Mouse (Mus musculus) limb, embryonic 10.5 days (tissue): ENCODE results near the gene Ckap2l. TPM values are rescaled to one million over a fixed set of nuclear protein-coding genes. Genes with fewer than 3 reads are reported as not detected.

ENCODE experiments used
- DNase-seq: peaks from one replicate; pipeline ENCODE4 v3.0.0-alpha.2; 2017; ENCODE audit warnings: low spot score
- H3K27ac ChIP-seq: fragments of 300-500 bp; sonication (generic); 2 replicates; pipeline ENCODE4 v1.5.1; 2016; ENCODE audit warnings: mild to moderate bottlenecking
- H3K27me3 ChIP-seq: fragments of 300-500 bp; sonication (generic); 2 replicates; pipeline ENCODE4 v1.6.1; 2016; ENCODE audit warnings: low read depth, mild to moderate bottlenecking; ENCODE audit not compliant: poor library complexity, severe bottlenecking
- H3K36me3 ChIP-seq: fragments of 300-500 bp; sonication (generic); 2 replicates; pipeline ENCODE4 v1.6.1; 2016; ENCODE audit warnings: mild to moderate bottlenecking, moderate library complexity
- H3K4me1 ChIP-seq: fragments of 300-500 bp; sonication (generic); 2 replicates; pipeline ENCODE4 v1.6.1; 2016
- H3K4me3 ChIP-seq: fragments of 300-500 bp; sonication (generic); 2 replicates; pipeline ENCODE4 v1.5.1; 2016; ENCODE audit warnings: mild to moderate bottlenecking, moderate library complexity
- H3K9me3 ChIP-seq: fragments of 300-500 bp; sonication (generic); replicated peaks from 2 replicates; pipeline ENCODE4 v1.6.1; 2016; ENCODE audit warnings: mild to moderate bottlenecking
- WGBS: fragments of 180-500 bp; shearing (Covaris S2); methylation state at CpG from one replicate; pipeline ENCODE4 v1.1.7; 2016; 5-methylcytosine and 5-hydroxymethylcytosine counted together
- polyA plus RNA-seq: library from polyadenylated mRNA; unstranded; fragments of >200 nt; fragmentation: Nextera tagmentation; extraction: Ambion mirVana; gene quantifications from 2 replicates; pipeline ENCODE4 v1.2.1, GENCODE M21; 2016

Gene Ckap2l
- polyA plus RNA-seq, 1 experiment from 2014 or later, result 62.8 TPM

DNA sequence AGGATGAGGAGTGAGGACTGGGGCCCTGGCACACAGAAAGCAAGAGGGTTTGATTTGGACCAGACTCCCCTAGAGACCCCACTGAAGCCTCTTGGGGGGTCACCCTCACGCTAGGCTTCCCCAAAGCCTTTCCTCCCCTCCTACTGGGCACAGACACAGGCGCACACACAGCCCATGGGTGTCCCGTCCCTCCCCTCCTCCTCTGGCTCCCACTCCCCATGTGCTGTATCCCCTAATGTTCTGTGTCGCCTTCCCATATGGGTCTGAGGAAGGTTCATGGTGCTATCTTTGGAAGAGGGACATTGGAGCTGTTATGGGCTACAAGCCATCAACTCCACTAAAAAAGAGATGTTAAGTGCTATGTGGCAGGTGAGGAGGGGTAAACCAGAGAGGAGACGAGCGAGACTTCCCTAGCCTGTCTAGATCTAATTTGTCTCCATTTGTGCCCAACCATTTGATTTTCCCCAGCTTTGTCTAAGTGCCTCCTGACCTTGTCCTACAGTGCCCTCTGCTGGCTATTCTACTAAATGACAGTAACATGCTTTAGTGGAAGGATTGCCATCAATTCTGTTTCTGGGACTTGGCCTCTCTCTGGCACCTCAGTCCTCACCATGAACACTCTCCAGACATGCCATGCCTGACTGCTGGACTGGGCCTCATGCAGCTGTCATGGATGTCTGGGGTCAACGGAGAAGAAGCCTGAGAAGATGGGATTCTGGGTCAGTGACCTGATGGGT is 38.4 kb downstream of the Ckap2l start:
- no peaks in the 10 kb centered on the region for H3K36me3 ChIP-seq
- DNase-seq, result peak; percentile 66
- H3K4me1 ChIP-seq, result peaks cover 23% of the 10 kb centered on the region
- no peak overlapping the region for H3K4me3 ChIP-seq
- no peaks in the 10 kb centered on the region for H3K27me3 ChIP-seq
- no peaks in the 10 kb centered on the region for H3K9me3 ChIP-seq
- H3K27ac ChIP-seq, result peak overlapping the region; percentile 22; the same call in 1 of the 2 replicates
- WGBS, result 44% methylated on average over 7 of the region's 7 CpGs

GRCm38 (mm10) chr2:129258056-129258455 is 39.0 kb downstream of the Ckap2l start:
- Histone ChIP-seq H3K4me1 (peaks cover 29% of the 10 kb centered on the region), H3K9me3 (no peaks in the 10 kb centered on the region), H3K27me3 (no peaks in the 10 kb centered on the region), H3K27ac (no peak overlapping the region; the same call in 1 of the 2 replicates), H3K4me3 (no peak overlapping the region), H3K36me3 (no peaks in the 10 kb centered on the region)
- WGBS, result 93% methylated on average over 3 of the region's 3 CpGs
- DNase-seq, result no peak

GRCm38 (mm10) chr2:129256006-129256405 is 41.0 kb downstream of the Ckap2l start:
- WGBS, result 73% methylated on average over 4 of the region's 4 CpGs
- Histone ChIP-seq H3K27ac (no peak overlapping the region), H3K27me3 (no peaks in the 10 kb centered on the region), H3K4me1 (peaks cover 26% of the 10 kb centered on the region), H3K9me3 (no peaks in the 10 kb centered on the region), H3K4me3 (no peak overlapping the region), H3K36me3 (no peaks in the 10 kb centered on the region)
- no peak for DNase-seq

GRCm38 (mm10) chr2:129254076-129254475 is 42.9 kb downstream of the Ckap2l start:
- no peaks in the 10 kb centered on the region for H3K36me3 ChIP-seq
- DNase-seq, result no peak
- WGBS, result 51% methylated on average over 2 of the region's 2 CpGs
- H3K27ac ChIP-seq, result no peak overlapping the region
- peaks cover 26% of the 10 kb centered on the region for H3K4me1 ChIP-seq
- H3K9me3 ChIP-seq, result no peaks in the 10 kb centered on the region
- no peak overlapping the region for H3K4me3 ChIP-seq
- no peaks in the 10 kb centered on the region for H3K27me3 ChIP-seq

DNA sequence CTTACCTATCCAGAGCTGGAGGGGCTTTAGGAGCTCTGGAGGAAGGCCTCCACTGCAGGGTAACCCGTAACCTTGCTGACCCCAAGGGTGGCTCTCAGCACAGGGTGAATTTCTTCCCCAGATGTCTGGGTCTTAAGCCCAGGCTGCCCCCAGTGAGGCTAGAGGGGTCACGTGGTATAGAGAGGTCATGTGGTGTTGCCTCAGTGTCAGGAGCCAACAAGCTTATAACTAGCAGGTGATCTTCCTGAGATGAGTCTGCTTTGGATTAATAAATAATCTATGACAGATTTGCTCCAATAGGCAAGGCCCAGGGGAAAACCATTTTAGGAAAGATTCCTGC is 43.4 kb downstream of the Ckap2l start:
- 58% methylated on average over 2 of the region's 2 CpGs for WGBS
- peaks cover 25% of the 10 kb centered on the region for H3K4me1 ChIP-seq
- H3K27ac ChIP-seq, result no peak overlapping the region
- DNase-seq, result no peak
- H3K9me3 ChIP-seq, result no peaks in the 10 kb centered on the region
- no peak overlapping the region for H3K4me3 ChIP-seq
- no peaks in the 10 kb centered on the region for H3K27me3 ChIP-seq
- H3K36me3 ChIP-seq, result no peaks in the 10 kb centered on the region

- DNase-seq, result no peak
- no peak overlapping the region for H3K27ac ChIP-seq
- 89% methylated on average over 19 of the region's 19 CpGs for whole genome bisulfite sequencing
Measured at GRCm38 (mm10) chr2:129252836-129253630, 44.0 kb downstream of the Ckap2l start.

GRCm38 (mm10) chr2:129249321-129249720 is 47.7 kb downstream of the Ckap2l start:
- DNase-seq, result no peak
- Histone ChIP-seq H3K27ac (no peak overlapping the region), H3K27me3 (no peaks in the 10 kb centered on the region), H3K9me3 (no peaks in the 10 kb centered on the region), H3K4me1 (peaks cover 14% of the 10 kb centered on the region), H3K36me3 (no peaks in the 10 kb centered on the region), H3K4me3 (no peak overlapping the region)
- 54% methylated on average over 1 of the region's 1 CpGs for WGBS

More at GRCm38 (mm10) chr2:129252836-129253630, 44.0 kb downstream of the Ckap2l start:
- no peaks in the 10 kb centered on the region for H3K9me3 ChIP-seq
- H3K27me3 ChIP-seq, result no peaks in the 10 kb centered on the region
- no peak overlapping the region for H3K4me3 ChIP-seq
- no peaks in the 10 kb centered on the region for H3K36me3 ChIP-seq
- H3K4me1 ChIP-seq, result peaks cover 23% of the 10 kb centered on the region

GRCm38 (mm10) chr2:129247707-129248121 is 49.3 kb downstream of the Ckap2l start:
- 93% methylated on average over 7 of the region's 7 CpGs for WGBS
- Histone ChIP-seq H3K4me1 (peaks cover 14% of the 10 kb centered on the region), H3K9me3 (no peaks in the 10 kb centered on the region), H3K27ac (no peak overlapping the region), H3K27me3 (no peaks in the 10 kb centered on the region), H3K4me3 (no peak overlapping the region), H3K36me3 (no peaks in the 10 kb centered on the region)
- no peak for DNase-seq

- H3K4me3 ChIP-seq, result no peak overlapping the region
- peaks cover 19% of the 10 kb centered on the region for H3K4me1 ChIP-seq
- H3K27me3 ChIP-seq, result no peaks in the 10 kb centered on the region
- H3K27ac ChIP-seq, result no peak overlapping the region
- H3K36me3 ChIP-seq, result no peaks in the 10 kb centered on the region
- DNase-seq, result no peak
- H3K9me3 ChIP-seq, result no peaks in the 10 kb centered on the region
- WGBS, result 90% methylated on average over 12 of the region's 12 CpGs
Measured at GRCm38 (mm10) chr2:129246924-129247323, 50.1 kb downstream of the Ckap2l start.

DNA sequence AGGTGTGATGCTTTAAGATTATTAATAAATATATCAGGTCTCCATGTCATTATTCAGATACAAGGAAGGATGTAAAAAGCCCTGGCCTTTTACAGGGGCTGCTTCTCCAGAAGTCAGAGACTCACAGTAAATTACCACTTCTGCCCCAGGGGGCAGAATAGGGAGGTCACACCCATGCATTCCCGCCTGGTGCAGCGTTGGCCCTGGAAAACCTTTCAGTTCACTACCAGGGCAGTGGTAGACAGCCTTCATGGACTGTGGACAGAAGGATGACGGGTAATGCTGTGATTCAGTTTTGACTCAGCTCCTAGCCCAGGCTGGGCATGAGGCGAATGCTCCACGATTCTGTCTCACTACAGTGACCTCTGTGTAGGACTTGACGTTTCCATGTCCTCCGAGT is 50.6 kb downstream of the Ckap2l start:
- H3K9me3 ChIP-seq, result no peaks in the 10 kb centered on the region
- peaks cover 23% of the 10 kb centered on the region for H3K4me1 ChIP-seq
- no peak overlapping the region for H3K4me3 ChIP-seq
- no peaks in the 10 kb centered on the region for H3K27me3 ChIP-seq
- H3K36me3 ChIP-seq, result no peaks in the 10 kb centered on the region
- H3K27ac ChIP-seq, result no peak overlapping the region
- WGBS, result 79% methylated on average over 7 of the region's 7 CpGs
- DNase-seq, result no peak

DNA sequence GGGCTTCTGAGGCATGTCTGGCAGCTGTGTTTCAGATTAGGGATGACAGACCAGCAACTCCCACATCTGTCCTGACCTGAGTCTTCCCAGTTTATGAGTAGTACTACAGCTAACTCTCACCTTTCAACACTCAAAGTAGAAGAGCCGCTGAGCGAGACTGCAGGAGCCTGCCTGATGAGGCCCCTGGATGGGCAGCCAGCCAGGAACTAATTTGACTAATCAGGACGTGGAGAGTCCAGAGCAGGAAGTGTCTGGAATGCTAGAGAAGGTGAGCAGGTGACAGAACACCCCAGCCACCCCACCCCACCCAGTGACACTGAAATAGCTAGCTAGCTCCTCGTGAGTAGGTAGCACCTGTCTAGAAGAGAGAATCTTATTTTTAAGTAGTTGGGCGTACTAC is 51.4 kb downstream of the Ckap2l start:
- WGBS, result 57% methylated on average over 5 of the region's 5 CpGs
- Histone ChIP-seq H3K27ac (no peak overlapping the region), H3K9me3 (no peaks in the 10 kb centered on the region), H3K36me3 (no peaks in the 10 kb centered on the region), H3K4me3 (no peak overlapping the region), H3K27me3 (no peaks in the 10 kb centered on the region), H3K4me1 (peaks cover 31% of the 10 kb centered on the region)
- no peak for DNase-seq

DNA sequence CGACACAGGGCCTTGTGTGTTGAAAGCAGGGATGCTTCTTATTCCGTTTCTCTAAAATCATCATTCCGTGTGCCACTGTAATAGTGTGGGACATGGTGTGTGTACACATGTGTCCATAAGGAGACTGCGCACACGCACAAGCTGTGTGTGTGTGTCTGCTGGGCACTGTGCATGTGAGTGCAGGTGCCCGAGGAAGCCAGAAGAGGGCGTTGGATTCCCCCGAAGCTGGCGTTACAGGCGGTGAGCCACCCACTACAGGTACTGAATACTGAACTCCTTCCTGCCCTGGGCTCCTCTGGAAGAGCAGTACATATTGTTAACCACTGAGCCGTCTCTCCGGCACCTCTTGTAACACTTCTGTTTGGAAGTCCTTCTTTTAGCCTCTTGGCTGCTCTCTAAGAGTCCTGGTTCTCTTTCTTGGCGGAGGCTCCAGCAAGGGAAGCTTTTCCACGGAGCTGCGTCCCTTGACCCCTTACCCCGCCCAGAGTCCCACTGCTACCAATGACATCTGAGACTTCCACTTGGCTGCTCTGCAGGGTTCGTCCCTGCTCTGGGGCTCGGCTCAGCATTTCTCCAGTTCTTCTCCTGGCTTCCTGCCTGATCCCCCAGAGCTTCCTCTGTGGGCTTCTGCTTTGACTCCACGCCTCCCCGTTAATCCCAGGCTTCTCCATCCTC is 52.4 kb downstream of the Ckap2l start:
- Histone ChIP-seq H3K27ac (no peak overlapping the region), H3K27me3 (no peaks in the 10 kb centered on the region), H3K9me3 (no peaks in the 10 kb centered on the region), H3K4me3 (no peak overlapping the region), H3K4me1 (peaks cover 31% of the 10 kb centered on the region), H3K36me3 (no peaks in the 10 kb centered on the region)
- DNase-seq, result no peak
- WGBS, result 88% methylated on average over 20 of the region's 20 CpGs

GRCm38 (mm10) chr2:129243786-129244185 is 53.2 kb downstream of the Ckap2l start:
- 34% methylated on average over 9 of the region's 9 CpGs for WGBS
- Histone ChIP-seq H3K27me3 (no peaks in the 10 kb centered on the region), H3K9me3 (no peaks in the 10 kb centered on the region), H3K4me3 (no peak overlapping the region), H3K36me3 (no peaks in the 10 kb centered on the region), H3K27ac (peak overlapping the region; percentile 17; the same call in 1 of the 2 replicates), H3K4me1 (peaks cover 31% of the 10 kb centered on the region)
- DNase-seq, result no peak
